Mouse (Mus musculus): ENCODE measurements around the gene Fbxw5. TPM values are rescaled to one million over a fixed set of nuclear protein-coding genes. Genes with fewer than 3 reads are reported as not detected.
A peak's percentile ranks its signal among the peaks of the same experiment; 100 is the strongest.

Gene Fbxw5
- polyA plus RNA-seq (2015; fragmentation: Nextera tagmentation; extraction: Ambion mirVana) = 124 and 129 TPM in 2 replicates

- Histone ChIP-seq H3K4me1 (replicated peaks) (peaks cover 18% of the 10 kb centered on the region), H3K36me3 (peaks cover 32% of the 10 kb centered on the region), H3K9me3 (no peaks in the 10 kb centered on the region), H3K27me3 (no peaks in the 10 kb centered on the region), H3K27ac (replicated peaks) (peak within 1 kb of the TSS; percentile 84), H3K4me3 (peak within 1 kb of the TSS; percentile 93), H3K9ac (peak within 1 kb of the TSS; percentile 99), H3K4me2 (peak within 1 kb of the TSS; percentile 100)
- 2% methylated on average over 37 of the region's 44 CpGs for WGBS
- peak; percentile 87 for ATAC-seq (ENCODE audit: low read depth)
Measured at GRCm38 (mm10) chr2:25500576-25501405, at the start of gene Fbxw5. Gene Fbxw5 (plus strand): TSS chr2:25500750.

- Histone ChIP-seq H3K27ac (replicated peaks) (no peak overlapping the region), H3K4me2 (no peak overlapping the region), H3K9me3 (no peaks in the 10 kb centered on the region), H3K4me1 (replicated peaks) (no peaks in the 10 kb centered on the region), H3K27me3 (no peaks in the 10 kb centered on the region), H3K4me3 (no peak overlapping the region), H3K9ac (no peak overlapping the region), H3K36me3 (peaks cover 36% of the 10 kb centered on the region)
- no peak for ATAC-seq (ENCODE audit: low read depth)
- 86% methylated on average over 8 of the region's 8 CpGs for WGBS
Measured at GRCm38 (mm10) chr2:25450853-25451647, 49.5 kb upstream of the Fbxw5 start.

GRCm38 (mm10) chr2:25452951-25453350 lies 47.6 kb upstream of the Fbxw5 start:
- H3K4me2 ChIP-seq = no peak overlapping the region
- WGBS = 31% methylated on average over 1 of the region's 1 CpGs
- no peaks in the 10 kb centered on the region for H3K4me1 ChIP-seq (replicated peaks)
- H3K27me3 ChIP-seq = no peaks in the 10 kb centered on the region
- no peak overlapping the region for H3K27ac ChIP-seq (replicated peaks)
- ATAC-seq (ENCODE audit: low read depth) = no peak
- H3K36me3 ChIP-seq = peaks cover 23% of the 10 kb centered on the region
- no peaks in the 10 kb centered on the region for H3K9me3 ChIP-seq
- H3K4me3 ChIP-seq = no peak overlapping the region
- no peak overlapping the region for H3K9ac ChIP-seq

GRCm38 (mm10) chr2:25456205-25456953 lies 44.2 kb upstream of the Fbxw5 start, which contains the start of gene Clic3:
Gene Clic3 (plus strand): TSS chr2:25456838.
- Histone ChIP-seq H3K9ac (no peak within 1 kb of the TSS), H3K4me3 (no peak within 1 kb of the TSS), H3K36me3 (peaks cover 21% of the 10 kb centered on the region), H3K27me3 (no peaks in the 10 kb centered on the region), H3K4me2 (no peak within 1 kb of the TSS), H3K4me1 (replicated peaks) (peaks cover 24% of the 10 kb centered on the region), H3K27ac (replicated peaks) (no peak within 1 kb of the TSS), H3K9me3 (no peaks in the 10 kb centered on the region)
- WGBS = 65% methylated on average over 14 of the region's 14 CpGs
- no peak for ATAC-seq (ENCODE audit: low read depth)

- ATAC-seq (ENCODE audit: low read depth) = no peak
- WGBS = 89% methylated on average over 9 of the region's 9 CpGs
- Histone ChIP-seq H3K4me3 (no peak overlapping the region), H3K27ac (replicated peaks) (no peak overlapping the region), H3K9me3 (no peaks in the 10 kb centered on the region), H3K4me1 (replicated peaks) (peaks cover 31% of the 10 kb centered on the region), H3K36me3 (peaks cover 21% of the 10 kb centered on the region), H3K4me2 (no peak overlapping the region), H3K27me3 (no peaks in the 10 kb centered on the region), H3K9ac (no peak overlapping the region)
Measured at GRCm38 (mm10) chr2:25457022-25457896, 43.3 kb upstream of the Fbxw5 start.

- 0 out of 2 replicates have a peak overlapping the region, but pooled peaks have one; percentile 77 for H3K4me3 ChIP-seq
Measured at GRCm38 (mm10) chr2:25458911-25459310, 41.6 kb upstream of the Fbxw5 start.

GRCm38 (mm10) chr2:25460135-25460534 lies 40.4 kb upstream of the Fbxw5 start:
- H3K9me3 ChIP-seq = no peaks in the 10 kb centered on the region
- peak overlapping the region; percentile 96 for H3K27ac ChIP-seq (replicated peaks)
- 37% methylated on average over 5 of the region's 5 CpGs for WGBS
- H3K4me2 ChIP-seq = peak overlapping the region; percentile 89
- peak; percentile 28; the same call in 1 of the 2 replicates for ATAC-seq (ENCODE audit: low read depth)
- H3K4me3 ChIP-seq = peak overlapping the region; percentile 77
- H3K27me3 ChIP-seq = no peaks in the 10 kb centered on the region
- H3K36me3 ChIP-seq = peaks cover 21% of the 10 kb centered on the region
- peaks cover 31% of the 10 kb centered on the region for H3K4me1 ChIP-seq (replicated peaks)
- peak overlapping the region; percentile 87 for H3K9ac ChIP-seq

More at GRCm38 (mm10) chr2:25458911-25459310, 41.6 kb upstream of the Fbxw5 start:
- no peak overlapping the region for H3K27ac ChIP-seq (replicated peaks)
- H3K4me2 ChIP-seq = peak overlapping the region; percentile 89
- no peak for ATAC-seq (ENCODE audit: low read depth)
- H3K9me3 ChIP-seq = no peaks in the 10 kb centered on the region
- no peaks in the 10 kb centered on the region for H3K27me3 ChIP-seq
- peak overlapping the region; percentile 87 for H3K9ac ChIP-seq
- peaks cover 31% of the 10 kb centered on the region for H3K4me1 ChIP-seq (replicated peaks)
- 72% methylated on average over 5 of the region's 5 CpGs for WGBS
- H3K36me3 ChIP-seq = peaks cover 21% of the 10 kb centered on the region

- WGBS = under 1% methylated on average over 48 of the region's 48 CpGs
- no peaks in the 10 kb centered on the region for H3K9me3 ChIP-seq
- H3K9ac ChIP-seq = peak within 1 kb of the TSS; percentile 87
- H3K27ac ChIP-seq (replicated peaks) = peak within 1 kb of the TSS; percentile 96
- peak within 1 kb of the TSS; percentile 77 for H3K4me3 ChIP-seq
- H3K27me3 ChIP-seq = no peaks in the 10 kb centered on the region
- H3K4me2 ChIP-seq = peak within 1 kb of the TSS; percentile 89
- H3K36me3 ChIP-seq = peaks cover 21% of the 10 kb centered on the region
- peaks cover 31% of the 10 kb centered on the region for H3K4me1 ChIP-seq (replicated peaks)
- peak; percentile 92 for ATAC-seq (ENCODE audit: low read depth)
Measured at GRCm38 (mm10) chr2:25460551-25461309, 39.8 kb upstream of the Fbxw5 start, which contains the start of gene Paxx. Gene Paxx (minus strand): TSS chr2:25461094.

- peak; percentile 10; the same call in 1 of the 2 replicates for ATAC-seq (ENCODE audit: low read depth)
- Histone ChIP-seq H3K4me1 (replicated peaks) (peaks cover 31% of the 10 kb centered on the region), H3K27me3 (no peaks in the 10 kb centered on the region), H3K4me3 (peak overlapping the region; percentile 77), H3K9me3 (no peaks in the 10 kb centered on the region), H3K27ac (replicated peaks) (peak overlapping the region; percentile 96), H3K9ac (peak overlapping the region; percentile 87), H3K36me3 (peaks cover 21% of the 10 kb centered on the region), H3K4me2 (peak overlapping the region; percentile 89)
- 34% methylated on average over 3 of the region's 3 CpGs for WGBS
Measured at GRCm38 (mm10) chr2:25461407-25461806, 39.1 kb upstream of the Fbxw5 start.

GRCm38 (mm10) chr2:25463630-25464029 lies 36.9 kb upstream of the Fbxw5 start:
- ATAC-seq (ENCODE audit: low read depth) = no peak
- peaks cover 8% of the 10 kb centered on the region for H3K36me3 ChIP-seq
- H3K4me3 ChIP-seq = no peak overlapping the region
- no peaks in the 10 kb centered on the region for H3K27me3 ChIP-seq
- no peak overlapping the region for H3K4me2 ChIP-seq
- no peak overlapping the region for H3K27ac ChIP-seq (replicated peaks)
- 87% methylated on average over 3 of the region's 3 CpGs for WGBS
- H3K4me1 ChIP-seq (replicated peaks) = peaks cover 31% of the 10 kb centered on the region
- no peaks in the 10 kb centered on the region for H3K9me3 ChIP-seq
- no peak overlapping the region for H3K9ac ChIP-seq

Data from neural tube, embryonic 13.5 days (tissue).